Mouse (Mus musculus) left cerebral cortex, postnatal 25 days (tissue): ENCODE data around the gene Zbtb11. TPM values are rescaled to one million over a fixed set of nuclear protein-coding genes. Genes with fewer than 3 reads are reported as not detected.
"Not testable (repeated sequence)": the region's sequence is repeated elsewhere in the genome, so short reads cannot be mapped to it uniquely, and the experiment has no call there.

Source experiments
- DNase-seq, 2 experiments: peaks; one replicate each; pipeline ENCODE4 v3.0.0; 2022; ENCODE audit warnings: low spot score in 2 of 2, mixed read lengths in 1 of 2
- intact Hi-C: fragments of 180-260 bp; cut with DNase I; formaldehyde crosslinking; loops from one replicate; pipeline ENCODE4 v1.15.1; 2025
- total RNA-seq, 2 experiments: library from RNA; stranded (reverse); gene quantifications; 2 replicates each; pipeline ENCODE4 v1.2.3; 2021

Zbtb11 gene
- total RNA-seq, 2 experiments from 2014 or later, result 46.3 to 47.6 TPM

GRCm38 (mm10) chr16:56028722-56029551 is 55.3 kb downstream of the Zbtb11 start:
- no peak for DNase-seq
- intact Hi-C loops, result loop anchor here (1.0 to 2.0 kb wide), 3 partner anchors 46 to 63 kb away; partner anchors contain the start of gene Rpl24

GRCm38 (mm10) chr16:56029661-56030082 is 56.0 kb downstream of the Zbtb11 start, which contains the start of gene Pcnp:
Gene Pcnp, minus strand, starts transcription at chr16:56029739.
- DNase-seq, result peak; percentile 97 to 99
- intact Hi-C loops, result loop anchor here (1.0 to 2.0 kb wide), 3 partner anchors 45 to 63 kb away; partner anchors contain the start of gene Rpl24

GRCm38 (mm10) chr16:56034566-56034965 is 60.9 kb downstream of the Zbtb11 start:
- no peak for DNase-seq
- intact Hi-C loops, result no loop called here

- DNase-seq, result no peak
- intact Hi-C loops, result no loop called here
These were observed 62.8 kb downstream of the Zbtb11 start for GRCm38 (mm10) chr16:56036501-56036900.

GRCm38 (mm10) chr16:56037138-56038010 is 63.7 kb downstream of the Zbtb11 start, which contains the start of gene Trmt10c:
Gene Trmt10c, minus strand, starts transcription at chr16:56037819.
- intact Hi-C loops, result no loop called here
- DNase-seq, result peak; percentile 93 to 94

GRCm38 (mm10) chr16:56038090-56038489 is 64.4 kb downstream of the Zbtb11 start:
- no peak for DNase-seq
- intact Hi-C loops, result no loop called here

GRCm38 (mm10) chr16:56048038-56048437 is 74.4 kb downstream of the Zbtb11 start, which contains the start of gene Senp7:
Gene Senp7, plus strand, starts transcription at chr16:56048338.
- DNase-seq, intact Hi-C loops: not testable (repeated sequence)

GRCm38 (mm10) chr16:56055911-56056310 is 82.2 kb downstream of the Zbtb11 start:
- intact Hi-C loops, result no loop called here
- no peak for DNase-seq

GRCm38 (mm10) chr16:56056944-56057590 is 83.4 kb downstream of the Zbtb11 start:
- no peak for DNase-seq
- intact Hi-C loops, result no loop called here

- intact Hi-C loops, result no loop called here
- no peak for DNase-seq
These were observed 84.5 kb downstream of the Zbtb11 start for GRCm38 (mm10) chr16:56058151-56058550.

Other genes starting within 250 kb of the Zbtb11 start
- gene Nfkbiz, start 135.0 kb upstream of the Zbtb11 start, total RNA-seq, result 1 to 10 TPM; 2.5 to 3.2 TPM
- 1 to 10 TPM; 8.9 to 9.4 TPM for gene Nxpe3, start 78.6 kb upstream of the Zbtb11 start, total RNA-seq
- gene Cep97, start 39.0 kb upstream of the Zbtb11 start, total RNA-seq, result 10 to 100 TPM; 13.7 to 14.2 TPM
- gene Rpl24, start 7.6 kb upstream of the Zbtb11 start, total RNA-seq, result 100 to 1,000 TPM; 358 to 366 TPM
- 100 to 1,000 TPM; 154 to 167 TPM for gene Pcnp, start 55.9 kb downstream of the Zbtb11 start, total RNA-seq
- gene Trmt10c, start 63.9 kb downstream of the Zbtb11 start, total RNA-seq, result 1 to 10 TPM; 9.5 to 9.8 TPM
- 10 to 100 TPM; 41.8 to 42.5 TPM for gene Senp7, start 74.5 kb downstream of the Zbtb11 start, total RNA-seq
- 1 to 10 TPM in 1 of 2 experiments, under 1 TPM in 1; 0.64 to 1.3 TPM for gene Impg2, start 230.4 kb downstream of the Zbtb11 start, total RNA-seq